Mouse (Mus musculus) lung, embryonic 14.5 days (tissue): ENCODE results near the gene Olfr678. TPM values are rescaled to one million over a fixed set of nuclear protein-coding genes. Genes with fewer than 3 reads are reported as not detected.

Source experiments
- ATAC-seq: fragments of 200-750 bp; cut with Nextera tagmentation; 2 replicates; pipeline ENCODE4 v1.8.0; 2017; ENCODE audit warnings: mild to moderate bottlenecking, moderate TSS enrichment, moderate library complexity; ENCODE audit not compliant: insufficient read depth
- DNase-seq: peaks from one replicate; pipeline ENCODE4 v3.0.0-alpha.2; 2015
- H3K27ac ChIP-seq: fragments of 300-500 bp; sonication (generic); 2 replicates; pipeline ENCODE4 v1.5.1; 2014; ENCODE audit warnings: low read depth, mild to moderate bottlenecking, moderate library complexity
- H3K27me3 ChIP-seq: fragments of 300-500 bp; sonication (generic); 2 replicates; pipeline ENCODE4 v1.6.1; 2014; ENCODE audit warnings: low read length, control low read depth; ENCODE audit not compliant: insufficient read depth
- H3K36me3 ChIP-seq: fragments of 300-500 bp; sonication (generic); 2 replicates; pipeline ENCODE4 v1.6.1; 2014; ENCODE audit warnings: control low read depth; ENCODE audit not compliant: insufficient read depth
- H3K4me1 ChIP-seq: fragments of 300-500 bp; sonication (generic); 2 replicates; pipeline ENCODE4 v1.6.1; 2014; ENCODE audit warnings: antibody characterized with exemption, control low read depth; ENCODE audit not compliant: insufficient read depth
- H3K4me2 ChIP-seq: fragments of 300-500 bp; sonication (generic); 2 replicates; pipeline ENCODE4 v1.6.1; 2014; ENCODE audit warnings: mild to moderate bottlenecking
- H3K4me3 ChIP-seq: fragments of 300-500 bp; sonication (generic); 2 replicates; pipeline ENCODE4 v1.5.1; 2014; ENCODE audit warnings: low read depth, low read length
- H3K9ac ChIP-seq: fragments of 300-500 bp; sonication (generic); 2 replicates; pipeline ENCODE4 v1.6.1; 2014
- H3K9me3 ChIP-seq: fragments of 300-500 bp; sonication (generic); 2 replicates; pipeline ENCODE4 v1.6.1; 2016; ENCODE audit warnings: low read depth, low read length, control low read depth
- CTCF ChIP-seq: IDR thresholded peaks from 2 replicates; pipeline ENCODE4 v1.5.1; 2016; ENCODE audit warnings: antibody characterized with exemption, low read depth
- polyA plus RNA-seq: library from polyadenylated mRNA; unstranded; fragments of >200 nt; fragmentation: Nextera tagmentation; extraction: Ambion mirVana; gene quantifications from 2 replicates; pipeline ENCODE4 v1.2.1, GENCODE M21; 2014

Olfr678 gene
- polyA plus RNA-seq, 1 experiment from 2014 or later: not detected

DNA sequence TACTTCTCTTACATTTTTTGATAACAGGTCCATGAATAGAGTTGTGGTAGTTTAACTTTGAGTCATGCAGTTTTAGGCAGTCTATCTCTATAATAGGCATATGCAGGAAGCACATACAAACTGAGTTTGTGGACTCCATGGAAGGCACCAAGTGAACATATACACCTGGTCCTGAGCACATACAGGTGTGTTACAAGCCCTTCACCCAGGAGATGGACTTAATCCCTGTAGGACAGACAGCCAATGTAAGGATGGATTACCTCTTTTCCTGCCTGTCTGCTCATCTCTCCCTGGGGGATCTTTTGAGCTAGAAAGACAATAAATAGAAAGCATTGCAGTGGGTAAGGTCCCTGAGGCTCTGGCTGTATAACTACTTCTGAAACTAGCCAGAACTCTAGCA lies 52.3 kb downstream of the Olfr678 start, which contains the start of gene Olfr681:
Olfr681 (plus strand) TSS at position 301 of the 400 bp plus-strand sequence.
- Histone ChIP-seq H3K9ac (no peak within 1 kb of the TSS), H3K27ac (no peak within 1 kb of the TSS), H3K4me2 (no peak within 1 kb of the TSS), H3K9me3 (no peaks in the 10 kb centered on the region), H3K4me1 (no peaks in the 10 kb centered on the region), H3K36me3 (no peaks in the 10 kb centered on the region), H3K27me3 (no peaks in the 10 kb centered on the region), H3K4me3 (no peak within 1 kb of the TSS)
- no peak for TF ChIP-seq CTCF
- no peak for DNase-seq
- no peak for ATAC-seq

Other genes starting within 250 kb of the Olfr678 start
- gene Usp17lb, start 221.9 kb upstream of the Olfr678 start, polyA plus RNA-seq: not detected in 2 replicates
- not detected in 2 replicates for gene Usp17la, start 207.5 kb upstream of the Olfr678 start, polyA plus RNA-seq
- gene Olfr665, start 186.4 kb upstream of the Olfr678 start, polyA plus RNA-seq: not detected in 2 replicates
- gene Olfr666, start 168.5 kb upstream of the Olfr678 start, polyA plus RNA-seq: not detected in 2 replicates
- not detected in 2 replicates for gene Olfr667, start 143.0 kb upstream of the Olfr678 start, polyA plus RNA-seq
- not detected in 2 replicates for gene Olfr668, start 136.4 kb upstream of the Olfr678 start, polyA plus RNA-seq
- gene Olfr669, start 130.2 kb upstream of the Olfr678 start, polyA plus RNA-seq: not detected in 2 replicates
- gene Olfr670, start 101.9 kb upstream of the Olfr678 start, polyA plus RNA-seq: not detected in 2 replicates
- gene Olfr671, start 85.3 kb upstream of the Olfr678 start, polyA plus RNA-seq: not detected in 2 replicates
- not detected in 2 replicates for gene Olfr672, start 62.4 kb upstream of the Olfr678 start, polyA plus RNA-seq
- not detected in 2 replicates for gene Olfr675, start 36.0 kb upstream of the Olfr678 start, polyA plus RNA-seq
- gene Olfr676, start 31.8 kb upstream of the Olfr678 start, polyA plus RNA-seq: not detected in 2 replicates
- not detected in 2 replicates for gene Olfr677, start 13.1 kb upstream of the Olfr678 start, polyA plus RNA-seq
- gene Olfr679, start 16.7 kb downstream of the Olfr678 start, polyA plus RNA-seq: not detected in 2 replicates
- gene Olfr680-ps1, start 28.3 kb downstream of the Olfr678 start, polyA plus RNA-seq: not detected in 2 replicates
- gene Olfr681, start 52.4 kb downstream of the Olfr678 start, polyA plus RNA-seq: not detected in 2 replicates
- not detected in 2 replicates for gene Olfr683, start 82.5 kb downstream of the Olfr678 start, polyA plus RNA-seq
- gene Olfr684, start 99.2 kb downstream of the Olfr678 start, polyA plus RNA-seq: not detected in 2 replicates
- not detected in 2 replicates for gene Olfr685, start 121.5 kb downstream of the Olfr678 start, polyA plus RNA-seq
- not detected in 2 replicates for gene Olfr686, start 143.0 kb downstream of the Olfr678 start, polyA plus RNA-seq
- gene Olfr688, start 223.6 kb downstream of the Olfr678 start, polyA plus RNA-seq: not detected in 2 replicates
- gene Olfr689, start 246.7 kb downstream of the Olfr678 start, polyA plus RNA-seq: not detected in 2 replicates